Mouse (Mus musculus): ENCODE measurements around the gene Xrcc5. TPM values are rescaled to one million over a fixed set of nuclear protein-coding genes. Genes with fewer than 3 reads are reported as not detected.

Xrcc5 gene
- polyA plus RNA-seq, 1 experiment from 2014 or later, result 33.4 TPM

GRCm38 (mm10) chr1:72409936-72410335, 102.7 kb downstream of the Xrcc5 start:
- peaks cover 12% of the 10 kb centered on the region for H3K4me1 ChIP-seq (ENCODE audit: control insufficient read depth, insufficient read depth, low read length)
- H3K36me3 ChIP-seq (ENCODE audit: control insufficient read depth, insufficient read depth, low read length), result no peaks in the 10 kb centered on the region
- no peak overlapping the region for H3K27ac ChIP-seq (ENCODE audit: low read depth, low read length)
- WGBS, result 86% methylated on average over 5 of the region's 5 CpGs
- H3K4me2 ChIP-seq (ENCODE audit: low read length), result no peak overlapping the region
- no peak for DNase-seq (ENCODE audit: low spot score)
- no peaks in the 10 kb centered on the region for H3K27me3 ChIP-seq (replicated peaks; ENCODE audit: control insufficient read depth, insufficient read depth, low read length)
- H3K9ac ChIP-seq (ENCODE audit: low read length), result no peak overlapping the region
- H3K9me3 ChIP-seq (replicated peaks; ENCODE audit: control insufficient read depth, low read length), result no peaks in the 10 kb centered on the region
- no peak for ATAC-seq
- H3K4me3 ChIP-seq (ENCODE audit: low read depth, low read length), result no peak overlapping the region

DNA sequence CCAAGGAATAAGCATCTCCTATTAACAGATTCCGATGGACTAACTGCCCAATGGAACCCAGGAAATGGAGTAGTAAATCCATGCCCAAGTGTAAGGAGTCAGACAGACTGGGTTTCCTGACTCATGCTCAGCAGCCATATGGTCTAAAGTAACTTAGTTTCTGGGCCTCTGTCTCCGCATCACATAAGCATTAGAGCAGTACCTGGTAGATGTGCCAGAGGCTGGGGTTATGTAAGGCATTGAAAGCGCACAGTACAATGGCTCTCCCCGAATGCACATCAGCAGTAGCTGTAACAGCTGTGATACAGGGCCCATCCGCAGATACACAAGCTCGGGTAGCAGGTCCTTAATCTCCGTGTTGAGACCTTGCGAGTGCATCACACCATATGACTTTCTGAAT, 103.9 kb downstream of the Xrcc5 start:
- H3K9ac ChIP-seq (ENCODE audit: low read length), result no peak overlapping the region
- no peak overlapping the region for H3K27ac ChIP-seq (ENCODE audit: low read depth, low read length)
- H3K27me3 ChIP-seq (replicated peaks; ENCODE audit: control insufficient read depth, insufficient read depth, low read length), result no peaks in the 10 kb centered on the region
- peaks cover 12% of the 10 kb centered on the region for H3K4me1 ChIP-seq (ENCODE audit: control insufficient read depth, insufficient read depth, low read length)
- 90% methylated on average over 8 of the region's 8 CpGs for WGBS
- ATAC-seq (no peak), DNase-seq (ENCODE audit: low spot score) (no peak)
- no peaks in the 10 kb centered on the region for H3K9me3 ChIP-seq (replicated peaks; ENCODE audit: control insufficient read depth, low read length)
- H3K4me2 ChIP-seq (ENCODE audit: low read length), result no peak overlapping the region
- no peaks in the 10 kb centered on the region for H3K36me3 ChIP-seq (ENCODE audit: control insufficient read depth, insufficient read depth, low read length)
- H3K4me3 ChIP-seq (ENCODE audit: low read depth, low read length), result no peak overlapping the region

DNA sequence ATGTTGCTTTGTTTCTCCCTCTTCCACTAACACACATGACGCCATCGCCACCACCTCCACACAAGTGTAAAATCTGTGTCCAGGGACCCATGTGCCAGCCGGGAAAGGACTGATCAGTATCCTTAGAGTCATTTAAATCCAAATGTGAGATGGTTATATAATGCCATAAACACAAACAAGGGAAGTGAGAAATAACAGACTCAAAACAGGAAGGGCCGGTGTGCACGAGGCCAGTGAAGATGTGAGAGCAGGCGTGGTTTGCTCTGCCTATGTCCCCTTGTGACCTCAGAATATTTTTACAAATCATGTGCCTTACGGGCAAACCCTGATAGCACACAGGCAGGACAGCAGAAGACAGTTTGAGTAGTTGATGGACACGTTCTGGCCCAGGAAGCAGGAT, 106.0 kb downstream of the Xrcc5 start:
- H3K36me3 ChIP-seq (ENCODE audit: control insufficient read depth, insufficient read depth, low read length), result no peaks in the 10 kb centered on the region
- WGBS, result 83% methylated on average over 8 of the region's 8 CpGs
- H3K9me3 ChIP-seq (replicated peaks; ENCODE audit: control insufficient read depth, low read length), result no peaks in the 10 kb centered on the region
- ATAC-seq, result no peak
- H3K4me1 ChIP-seq (ENCODE audit: control insufficient read depth, insufficient read depth, low read length), result peaks cover 9% of the 10 kb centered on the region
- 0 out of 2 replicates have a peak overlapping the region, but pooled peaks have one; percentile 77 for H3K27ac ChIP-seq (ENCODE audit: low read depth, low read length)
- H3K9ac ChIP-seq (ENCODE audit: low read length), result no peak overlapping the region
- H3K27me3 ChIP-seq (replicated peaks; ENCODE audit: control insufficient read depth, insufficient read depth, low read length), result no peaks in the 10 kb centered on the region
- no peak overlapping the region for H3K4me3 ChIP-seq (ENCODE audit: low read depth, low read length)
- DNase-seq (ENCODE audit: low spot score), result no peak
- no peak overlapping the region for H3K4me2 ChIP-seq (ENCODE audit: low read length)

- H3K4me1 ChIP-seq (ENCODE audit: control insufficient read depth, insufficient read depth, low read length), result peaks cover 14% of the 10 kb centered on the region
- no peak overlapping the region for H3K4me3 ChIP-seq (ENCODE audit: low read depth, low read length)
- H3K9me3 ChIP-seq (replicated peaks; ENCODE audit: control insufficient read depth, low read length), result no peaks in the 10 kb centered on the region
- H3K36me3 ChIP-seq (ENCODE audit: control insufficient read depth, insufficient read depth, low read length), result no peaks in the 10 kb centered on the region
- H3K9ac ChIP-seq (ENCODE audit: low read length), result no peak overlapping the region
- H3K27me3 ChIP-seq (replicated peaks; ENCODE audit: control insufficient read depth, insufficient read depth, low read length), result no peaks in the 10 kb centered on the region
- peak; percentile 65 for DNase-seq (ENCODE audit: low spot score)
- peak overlapping the region; percentile 77 for H3K27ac ChIP-seq (ENCODE audit: low read depth, low read length)
- no peak overlapping the region for H3K4me2 ChIP-seq (ENCODE audit: low read length)
- WGBS, result 47% methylated on average over 8 of the region's 8 CpGs
- ATAC-seq, result peak; percentile 68
These were observed 106.9 kb downstream of the Xrcc5 start for GRCm38 (mm10) chr1:72414133-72414532.

- H3K27me3 ChIP-seq (replicated peaks; ENCODE audit: control insufficient read depth, insufficient read depth, low read length), result no peaks in the 10 kb centered on the region
- H3K27ac ChIP-seq (ENCODE audit: low read depth, low read length), result peak overlapping the region; percentile 77
- H3K9me3 ChIP-seq (replicated peaks; ENCODE audit: control insufficient read depth, low read length), result no peaks in the 10 kb centered on the region
- H3K4me3 ChIP-seq (ENCODE audit: low read depth, low read length), result no peak overlapping the region
- H3K4me1 ChIP-seq (ENCODE audit: control insufficient read depth, insufficient read depth, low read length), result peaks cover 16% of the 10 kb centered on the region
- no peaks in the 10 kb centered on the region for H3K36me3 ChIP-seq (ENCODE audit: control insufficient read depth, insufficient read depth, low read length)
- no peak for ATAC-seq
- no peak for DNase-seq (ENCODE audit: low spot score)
- H3K4me2 ChIP-seq (ENCODE audit: low read length), result no peak overlapping the region
- H3K9ac ChIP-seq (ENCODE audit: low read length), result no peak overlapping the region
- 65% methylated on average over 8 of the region's 8 CpGs for WGBS
These were observed 107.5 kb downstream of the Xrcc5 start for GRCm38 (mm10) chr1:72414561-72415253.

DNA sequence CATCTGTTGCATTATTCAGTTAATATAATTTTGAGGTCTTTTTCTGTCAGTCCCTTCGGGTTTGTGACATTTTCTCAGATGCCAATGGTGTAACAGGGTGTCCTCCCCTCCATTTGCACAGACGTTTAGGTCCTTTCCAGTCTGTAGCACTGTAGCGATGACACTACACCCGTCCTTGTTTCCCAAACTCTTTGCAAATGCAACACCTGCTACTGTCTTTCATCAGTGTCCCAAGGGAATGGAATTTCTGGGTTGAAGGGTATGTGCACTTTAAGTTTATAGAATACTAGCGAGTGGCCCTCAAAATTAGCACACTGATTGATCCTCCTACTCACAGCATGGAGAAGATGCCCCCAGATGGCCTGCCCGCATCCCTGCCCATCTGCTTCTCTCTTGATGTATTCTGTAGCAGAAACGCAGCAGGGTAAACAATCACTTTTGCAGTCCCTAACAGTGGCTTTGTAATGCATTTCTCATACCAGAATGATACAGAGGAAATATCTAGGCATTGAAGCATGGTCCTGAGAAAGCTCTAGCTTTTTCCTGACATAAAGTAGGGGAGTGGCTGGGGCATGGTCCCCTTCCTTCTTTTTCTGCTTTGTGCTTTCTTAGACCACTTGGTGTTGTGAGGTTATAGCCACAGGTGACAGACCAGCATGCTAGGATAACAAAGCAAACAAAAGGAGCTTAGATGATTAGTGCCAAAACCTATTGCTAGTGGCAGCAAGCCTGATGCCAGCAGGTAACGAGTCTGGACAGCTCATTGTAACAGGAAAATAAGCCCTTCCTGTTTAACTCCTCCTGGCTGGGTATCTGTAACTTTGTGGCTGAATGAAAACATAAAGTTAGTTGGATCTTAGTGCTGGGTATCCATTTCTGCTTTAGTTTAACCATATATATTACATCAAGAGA, 111.8 kb downstream of the Xrcc5 start:
- ATAC-seq (no peak), DNase-seq (ENCODE audit: low spot score) (peak; percentile 27)
- WGBS, result 54% methylated on average over 8 of the region's 8 CpGs

DNA sequence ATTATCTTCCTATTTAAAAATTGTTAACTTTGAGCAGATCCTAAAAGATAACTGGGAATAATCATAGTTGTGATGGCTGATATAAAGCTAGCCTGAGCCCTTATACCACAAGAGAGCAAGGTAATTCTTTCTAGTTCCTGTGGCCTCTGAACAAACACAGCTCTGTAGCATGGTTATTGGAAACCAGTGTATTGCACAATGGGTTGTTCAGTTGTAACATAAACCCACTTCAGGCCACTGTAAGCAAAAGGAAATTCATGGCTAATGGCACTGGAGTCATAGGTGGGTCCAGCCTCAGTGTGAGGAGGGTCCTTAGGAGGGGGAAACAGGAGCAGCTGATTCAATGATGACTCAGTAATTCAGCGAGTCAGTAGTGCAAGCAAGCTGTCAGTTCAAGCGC, 113.0 kb downstream of the Xrcc5 start:
- no peak overlapping the region for H3K9ac ChIP-seq (ENCODE audit: low read length)
- DNase-seq (ENCODE audit: low spot score) (no peak), ATAC-seq (no peak)
- no peak overlapping the region for H3K4me2 ChIP-seq (ENCODE audit: low read length)
- no peak overlapping the region for H3K4me3 ChIP-seq (ENCODE audit: low read depth, low read length)
- H3K36me3 ChIP-seq (ENCODE audit: control insufficient read depth, insufficient read depth, low read length), result no peaks in the 10 kb centered on the region
- H3K27me3 ChIP-seq (replicated peaks; ENCODE audit: control insufficient read depth, insufficient read depth, low read length), result no peaks in the 10 kb centered on the region
- H3K4me1 ChIP-seq (ENCODE audit: control insufficient read depth, insufficient read depth, low read length), result 0 out of 2 replicates have a peak, but pooled peaks cover 7% of the 10 kb centered on the region
- no peak overlapping the region for H3K27ac ChIP-seq (ENCODE audit: low read depth, low read length)
- WGBS, result 73% methylated on average over 2 of the region's 2 CpGs
- no peaks in the 10 kb centered on the region for H3K9me3 ChIP-seq (replicated peaks; ENCODE audit: control insufficient read depth, low read length)

More for the DNA sequence above, 111.8 kb downstream of the Xrcc5 start:
- Histone ChIP-seq H3K9me3 (replicated peaks; ENCODE audit: control insufficient read depth, low read length) (no peaks in the 10 kb centered on the region), H3K9ac (ENCODE audit: low read length) (no peak overlapping the region), H3K27me3 (replicated peaks; ENCODE audit: control insufficient read depth, insufficient read depth, low read length) (no peaks in the 10 kb centered on the region), H3K4me2 (ENCODE audit: low read length) (no peak overlapping the region), H3K4me1 (ENCODE audit: control insufficient read depth, insufficient read depth, low read length) (peaks cover 12% of the 10 kb centered on the region), H3K4me3 (ENCODE audit: low read depth, low read length) (no peak overlapping the region), H3K27ac (ENCODE audit: low read depth, low read length) (no peak overlapping the region), H3K36me3 (ENCODE audit: control insufficient read depth, insufficient read depth, low read length) (no peaks in the 10 kb centered on the region)

- Histone ChIP-seq H3K4me2 (ENCODE audit: low read length) (no peak overlapping the region), H3K9ac (ENCODE audit: low read length) (no peak overlapping the region), H3K4me1 (ENCODE audit: control insufficient read depth, insufficient read depth, low read length) (0 out of 2 replicates have a peak, but pooled peaks cover 7% of the 10 kb centered on the region), H3K27me3 (replicated peaks; ENCODE audit: control insufficient read depth, insufficient read depth, low read length) (no peaks in the 10 kb centered on the region), H3K4me3 (ENCODE audit: low read depth, low read length) (no peak overlapping the region), H3K9me3 (replicated peaks; ENCODE audit: control insufficient read depth, low read length) (no peaks in the 10 kb centered on the region), H3K36me3 (ENCODE audit: control insufficient read depth, insufficient read depth, low read length) (no peaks in the 10 kb centered on the region), H3K27ac (ENCODE audit: low read depth, low read length) (no peak overlapping the region)
- DNase-seq (ENCODE audit: low spot score) (no peak), ATAC-seq (no peak)
- WGBS, result 89% methylated on average over 4 of the region's 4 CpGs
These were observed 114.9 kb downstream of the Xrcc5 start for GRCm38 (mm10) chr1:72422121-72422520.

DNA sequence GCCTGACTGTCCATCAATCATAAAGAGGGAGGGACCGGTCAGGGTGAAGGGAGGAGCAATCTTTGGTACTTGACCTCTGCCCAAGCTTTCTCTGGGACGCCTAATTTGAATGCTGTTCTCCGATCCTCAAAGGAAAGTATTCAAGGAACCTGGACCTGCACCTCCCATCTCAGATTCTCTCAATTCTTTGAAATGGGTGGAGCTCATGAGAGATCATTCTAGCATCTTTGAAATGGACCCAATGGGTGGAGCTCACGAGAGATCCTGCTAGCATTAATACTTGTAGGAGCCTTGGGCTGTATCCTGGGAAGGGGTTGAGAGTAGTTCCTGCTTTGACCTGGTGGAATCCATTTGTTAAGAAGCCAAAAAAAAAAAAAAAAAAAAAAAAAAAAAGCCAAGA, 119.2 kb downstream of the Xrcc5 start:
- Histone ChIP-seq H3K27ac (ENCODE audit: low read depth, low read length) (no peak overlapping the region), H3K9ac (ENCODE audit: low read length) (no peak overlapping the region)

More for the DNA sequence above, 119.2 kb downstream of the Xrcc5 start:
- DNase-seq (ENCODE audit: low spot score) (no peak), ATAC-seq (no peak)
- WGBS, result 87% methylated on average over 4 of the region's 4 CpGs
- Histone ChIP-seq H3K4me1 (ENCODE audit: control insufficient read depth, insufficient read depth, low read length) (no peaks in the 10 kb centered on the region), H3K4me2 (ENCODE audit: low read length) (no peak overlapping the region), H3K36me3 (ENCODE audit: control insufficient read depth, insufficient read depth, low read length) (no peaks in the 10 kb centered on the region), H3K27me3 (replicated peaks; ENCODE audit: control insufficient read depth, insufficient read depth, low read length) (no peaks in the 10 kb centered on the region), H3K4me3 (ENCODE audit: low read depth, low read length) (no peak overlapping the region), H3K9me3 (replicated peaks; ENCODE audit: control insufficient read depth, low read length) (no peaks in the 10 kb centered on the region)
